Mouse (Mus musculus) neural tube, embryonic 11.5 days (tissue): ENCODE results near the gene Neurl1b. TPM values are rescaled to one million over a fixed set of nuclear protein-coding genes. Genes with fewer than 3 reads are reported as not detected.

Source experiments
- ATAC-seq: fragments of 200-750 bp; cut with Nextera tagmentation; 2 replicates; pipeline ENCODE4 v1.8.0; 2017; ENCODE audit warnings: moderate number of reproducible peaks, mild to moderate bottlenecking, moderate TSS enrichment, moderate library complexity; ENCODE audit not compliant: insufficient read depth, low FRiP score, low TSS enrichment
- DNase-seq: peaks from one replicate; pipeline ENCODE4 v3.0.0-alpha.2; 2015; ENCODE audit warnings: low spot score
- H3K27ac ChIP-seq: fragments of 300-500 bp; sonication (generic); 2 replicates; pipeline ENCODE4 v1.5.1; 2014; ENCODE audit warnings: low read depth, mild to moderate bottlenecking, low read length
- H3K27me3 ChIP-seq: fragments of 300-500 bp; sonication (generic); 2 replicates; pipeline ENCODE4 v1.6.1; 2014; ENCODE audit warnings: mild to moderate bottlenecking, low read length, mixed read lengths; ENCODE audit not compliant: control insufficient read depth, insufficient read depth
- H3K36me3 ChIP-seq: fragments of 300-500 bp; sonication (generic); 2 replicates; pipeline ENCODE4 v1.6.1; 2014; ENCODE audit warnings: mild to moderate bottlenecking, low read length, moderate library complexity, mixed read lengths; ENCODE audit not compliant: control insufficient read depth, insufficient read depth
- H3K4me1 ChIP-seq: fragments of 300-500 bp; sonication (generic); 2 replicates; pipeline ENCODE4 v1.6.1; 2014; ENCODE audit warnings: low read length, mixed read lengths; ENCODE audit not compliant: control insufficient read depth, insufficient read depth
- H3K4me2 ChIP-seq: fragments of 300-500 bp; sonication (generic); 2 replicates; pipeline ENCODE4 v1.6.1; 2014; ENCODE audit warnings: low read depth, mild to moderate bottlenecking, moderate library complexity
- H3K4me3 ChIP-seq: fragments of 300-500 bp; sonication (generic); 2 replicates; pipeline ENCODE4 v1.5.1; 2014; ENCODE audit warnings: low read depth, low read length
- H3K9ac ChIP-seq: fragments of 300-500 bp; sonication (generic); 2 replicates; pipeline ENCODE4 v1.6.1; 2014; ENCODE audit warnings: mild to moderate bottlenecking, low read length
- H3K9me3 ChIP-seq: fragments of 300-500 bp; sonication (generic); 2 replicates; pipeline ENCODE4 v1.6.1; 2016; ENCODE audit warnings: low read length; ENCODE audit not compliant: control insufficient read depth
- whole genome bisulfite sequencing: fragments of 180-500 bp; shearing (Covaris S2); extraction: QIAGEN DNeasy Blood & Tissue Kit; methylation state at CpG from one replicate; pipeline ENCODE4 v1.1.7; 2014; 5-methylcytosine and 5-hydroxymethylcytosine counted together
- polyA plus RNA-seq: library from polyadenylated mRNA; unstranded; fragments of >200 nt; fragmentation: Nextera tagmentation; extraction: Ambion mirVana; gene quantifications from 2 replicates; pipeline ENCODE4 v1.2.1, GENCODE M21; 2014

The Neurl1b gene
- polyA plus RNA-seq, 1 experiment from 2014 or later = 0.32 TPM

GRCm38 (mm10) chr17:26388106-26388505 is 26.5 kb upstream of the Neurl1b start:
- 75% methylated on average over 3 of the region's 3 CpGs for WGBS
- Histone ChIP-seq H3K9ac (no peak overlapping the region), H3K9me3 (no peaks in the 10 kb centered on the region), H3K4me3 (no peak overlapping the region), H3K4me1 (no peaks in the 10 kb centered on the region), H3K27me3 (no peaks in the 10 kb centered on the region), H3K27ac (no peak overlapping the region), H3K36me3 (no peaks in the 10 kb centered on the region), H3K4me2 (no peak overlapping the region)
- no peak for ATAC-seq
- DNase-seq = no peak

GRCm38 (mm10) chr17:26389241-26389640 is 25.4 kb upstream of the Neurl1b start:
- Histone ChIP-seq H3K9me3 (no peaks in the 10 kb centered on the region), H3K36me3 (no peaks in the 10 kb centered on the region), H3K27ac (no peak overlapping the region), H3K27me3 (no peaks in the 10 kb centered on the region), H3K4me3 (no peak overlapping the region), H3K4me2 (no peak overlapping the region), H3K4me1 (no peaks in the 10 kb centered on the region), H3K9ac (no peak overlapping the region)
- no peak for ATAC-seq
- WGBS = 85% methylated on average over 9 of the region's 9 CpGs
- no peak for DNase-seq

- DNase-seq (no peak), ATAC-seq (no peak)
- Histone ChIP-seq H3K9ac (no peak overlapping the region), H3K27me3 (no peaks in the 10 kb centered on the region), H3K9me3 (no peaks in the 10 kb centered on the region), H3K4me3 (no peak overlapping the region), H3K4me1 (no peaks in the 10 kb centered on the region), H3K4me2 (no peak overlapping the region), H3K27ac (no peak overlapping the region), H3K36me3 (no peaks in the 10 kb centered on the region)
- WGBS = 77% methylated on average over 5 of the region's 5 CpGs
Observed at GRCm38 (mm10) chr17:26390666-26391065, 24.0 kb upstream of the Neurl1b start.

- H3K36me3 ChIP-seq = no peaks in the 10 kb centered on the region
- no peaks in the 10 kb centered on the region for H3K9me3 ChIP-seq
- H3K4me3 ChIP-seq = no peak overlapping the region
- H3K27me3 ChIP-seq = no peaks in the 10 kb centered on the region
- H3K4me1 ChIP-seq = no peaks in the 10 kb centered on the region
- no peak overlapping the region for H3K27ac ChIP-seq
- H3K4me2 ChIP-seq = no peak overlapping the region
- DNase-seq (no peak), ATAC-seq (no peak)
- 85% methylated on average over 7 of the region's 7 CpGs for WGBS
- no peak overlapping the region for H3K9ac ChIP-seq
Observed at GRCm38 (mm10) chr17:26392355-26392754, 22.3 kb upstream of the Neurl1b start.

GRCm38 (mm10) chr17:26396765-26397164 is 17.9 kb upstream of the Neurl1b start:
- Histone ChIP-seq H3K9ac (no peak overlapping the region), H3K4me2 (no peak overlapping the region), H3K27me3 (no peaks in the 10 kb centered on the region), H3K9me3 (no peaks in the 10 kb centered on the region), H3K4me3 (no peak overlapping the region), H3K27ac (no peak overlapping the region), H3K36me3 (no peaks in the 10 kb centered on the region), H3K4me1 (no peaks in the 10 kb centered on the region)
- DNase-seq (no peak), ATAC-seq (no peak)
- WGBS = 89% methylated on average over 3 of the region's 3 CpGs

- Histone ChIP-seq H3K9me3 (no peaks in the 10 kb centered on the region), H3K27ac (no peak overlapping the region), H3K4me2 (no peak overlapping the region), H3K4me1 (no peaks in the 10 kb centered on the region), H3K27me3 (no peaks in the 10 kb centered on the region), H3K4me3 (no peak overlapping the region), H3K36me3 (no peaks in the 10 kb centered on the region), H3K9ac (no peak overlapping the region)
- ATAC-seq (no peak), DNase-seq (no peak)
- WGBS = 51% methylated on average over 6 of the region's 6 CpGs
Observed at GRCm38 (mm10) chr17:26397339-26397738, 17.3 kb upstream of the Neurl1b start.

- WGBS = 83% methylated on average over 10 of the region's 10 CpGs
- Histone ChIP-seq H3K9me3 (no peaks in the 10 kb centered on the region), H3K9ac (no peak overlapping the region), H3K4me2 (no peak overlapping the region), H3K4me3 (no peak overlapping the region), H3K27ac (no peak overlapping the region), H3K4me1 (no peaks in the 10 kb centered on the region), H3K36me3 (no peaks in the 10 kb centered on the region), H3K27me3 (no peaks in the 10 kb centered on the region)
- ATAC-seq = no peak
- no peak for DNase-seq
Observed at GRCm38 (mm10) chr17:26405340-26406100, 9.1 kb upstream of the Neurl1b start.

GRCm38 (mm10) chr17:26412967-26413366 is 1.7 kb upstream of the Neurl1b start:
- Histone ChIP-seq H3K27ac (no peak overlapping the region), H3K9me3 (no peaks in the 10 kb centered on the region), H3K27me3 (peaks cover 29% of the 10 kb centered on the region), H3K4me3 (no peak overlapping the region), H3K4me1 (peaks cover 8% of the 10 kb centered on the region), H3K9ac (no peak overlapping the region), H3K4me2 (no peak overlapping the region), H3K36me3 (no peaks in the 10 kb centered on the region)
- no peak for DNase-seq
- 85% methylated on average over 5 of the region's 5 CpGs for WGBS
- no peak for ATAC-seq

GRCm38 (mm10) chr17:26414184-26414522 is 476 bp upstream of the Neurl1b start:
- Histone ChIP-seq H3K9me3 (no peaks in the 10 kb centered on the region), H3K27ac (no peak overlapping the region), H3K4me2 (peak overlapping the region; percentile 99), H3K4me1 (peaks cover 8% of the 10 kb centered on the region), H3K27me3 (peaks cover 29% of the 10 kb centered on the region), H3K4me3 (peak overlapping the region; percentile 69), H3K9ac (peak overlapping the region; percentile 67), H3K36me3 (no peaks in the 10 kb centered on the region)
- WGBS = 9% methylated on average over 5 of the region's 5 CpGs
- DNase-seq (no peak), ATAC-seq (peak; percentile 53)
